Mouse (Mus musculus) G1E (cell line): ENCODE results near the gene Med13l.

Source experiments
- CTCF ChIP-seq: IDR thresholded peaks from 2 replicates; pipeline ENCODE4 v1.5.1; 2012; ENCODE audit warnings: low read depth, low read length, inconsistent platforms, mixed read lengths
- GATA1 ChIP-seq: IDR thresholded peaks from 2 replicates; pipeline ENCODE4 v1.6.1; 2012; ENCODE audit warnings: borderline replicate concordance, low read length, inconsistent platforms, mixed read lengths
- POLR2AphosphoS5 ChIP-seq: IDR thresholded peaks from 2 replicates; pipeline ENCODE4 v1.6.1; 2012; ENCODE audit warnings: low read depth, low read length, inconsistent platforms; ENCODE audit not compliant: insufficient replicate concordance
- TAL1 ChIP-seq: conservative IDR thresholded peaks from 2 replicates; pipeline ENCODE4 v1.6.1; 2012; ENCODE audit warnings: low read depth, low read length, inconsistent platforms, mixed read lengths

DNA sequence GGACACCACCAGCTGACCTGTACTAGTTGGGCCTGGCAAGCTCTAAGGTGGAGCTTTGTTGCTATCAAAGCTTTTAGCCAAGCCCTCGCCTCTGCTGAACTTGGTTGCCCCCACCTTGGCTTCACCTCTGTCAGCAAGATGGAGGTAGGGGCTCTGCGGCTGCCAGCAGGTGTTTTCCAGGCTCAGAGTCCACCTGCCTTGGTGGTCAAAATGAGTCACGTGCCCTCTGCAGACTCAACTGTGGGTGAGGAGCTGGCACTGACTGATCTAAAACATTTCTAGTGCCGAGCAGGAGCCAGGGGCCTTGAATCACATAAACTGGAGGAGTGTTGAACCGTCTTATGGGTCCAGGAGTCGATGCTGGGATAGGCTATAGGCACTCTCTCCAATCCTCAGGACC lies 34.8 kb upstream of the Med13l start:
- TF ChIP-seq CTCF (no peak), GATA1 (no peak), POLR2AphosphoS5 (no peak), TAL1 (no peak)
